Mouse (Mus musculus): Measurements from ENCODE around the gene S100a16. TPM values are rescaled to one million over a fixed set of nuclear protein-coding genes. Genes with fewer than 3 reads are reported as not detected.

S100a16 gene
- polyA plus RNA-seq, 2 experiments from 2014 or later = not detected

DNA sequence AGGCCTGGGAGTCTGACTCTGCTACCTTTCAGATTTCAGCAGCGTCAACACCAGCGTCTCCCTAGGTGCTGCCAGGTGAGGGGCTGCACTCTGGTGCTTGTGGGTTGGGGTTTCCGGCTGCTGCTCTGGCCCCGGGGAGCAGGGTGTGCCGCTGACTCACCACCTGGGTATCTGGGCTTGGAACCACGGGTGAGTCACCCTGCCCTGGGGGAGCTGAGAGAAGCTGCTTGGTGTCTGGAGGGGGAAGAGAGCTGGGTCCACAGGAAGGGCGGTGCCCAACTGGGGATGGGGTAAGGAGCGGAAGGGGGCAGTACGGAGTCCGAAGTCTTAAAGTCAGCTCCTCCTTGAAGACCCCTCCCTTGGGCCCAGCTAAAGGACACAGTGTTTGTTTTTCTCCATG is 49.9 kb downstream of the S100a16 start:
- ATAC-seq = peak; percentile 84

DNA sequence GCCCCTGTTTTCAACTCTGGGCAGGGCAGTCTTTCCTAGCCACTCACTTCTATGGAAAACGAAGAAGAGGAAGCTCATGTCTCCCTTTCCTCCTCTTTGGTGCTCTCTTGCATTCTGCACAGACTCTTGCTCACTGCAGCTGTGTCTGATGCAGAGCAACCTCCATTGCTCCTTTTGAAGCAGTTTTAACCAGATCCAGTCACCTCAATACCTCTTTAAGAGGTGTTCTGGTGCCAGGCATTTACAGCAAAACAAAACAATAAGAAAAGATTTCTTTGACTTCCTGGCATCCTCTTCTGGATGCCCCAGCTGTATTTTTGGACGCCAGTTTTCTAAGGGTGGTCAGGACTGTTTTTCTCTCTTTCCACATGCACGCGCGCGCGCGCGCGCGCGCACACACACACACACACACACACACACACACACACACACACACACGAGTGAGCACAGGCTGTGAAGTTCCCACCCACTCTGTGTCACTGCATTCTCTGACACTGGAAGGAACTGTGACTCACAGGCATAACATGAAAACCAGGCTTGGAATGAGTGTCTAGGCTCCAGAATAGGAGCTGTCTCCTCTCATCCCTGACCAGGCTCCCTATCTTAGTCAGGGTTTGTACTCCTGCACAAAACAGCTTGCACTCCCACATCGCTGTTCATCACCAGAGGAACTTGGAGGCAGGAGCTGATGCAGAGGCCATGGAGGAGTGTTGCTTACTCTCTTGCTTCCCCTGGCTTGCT is 50.5 kb downstream of the S100a16 start:
- peak; percentile 18 for ATAC-seq

DNA sequence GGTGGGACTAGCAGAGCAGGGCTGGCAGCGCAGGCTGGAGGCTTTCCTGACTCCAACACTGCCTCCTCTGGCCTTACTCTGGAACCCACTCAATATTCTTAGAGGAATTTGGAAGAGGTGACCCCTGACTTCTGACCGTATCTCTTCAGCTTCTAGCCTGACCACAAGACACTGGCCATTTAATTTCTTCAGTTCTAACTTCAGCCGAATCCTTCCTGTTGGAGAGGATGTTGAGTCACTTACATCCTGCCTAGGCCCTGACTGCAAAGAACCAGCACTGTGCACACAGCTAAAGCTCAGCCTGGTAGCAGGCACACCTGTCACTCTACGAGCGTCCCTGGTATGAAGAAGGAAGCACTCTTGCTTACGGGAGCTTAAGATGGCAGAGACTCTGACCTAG is 52.3 kb downstream of the S100a16 start:
- peak; percentile 65 for ATAC-seq

DNA sequence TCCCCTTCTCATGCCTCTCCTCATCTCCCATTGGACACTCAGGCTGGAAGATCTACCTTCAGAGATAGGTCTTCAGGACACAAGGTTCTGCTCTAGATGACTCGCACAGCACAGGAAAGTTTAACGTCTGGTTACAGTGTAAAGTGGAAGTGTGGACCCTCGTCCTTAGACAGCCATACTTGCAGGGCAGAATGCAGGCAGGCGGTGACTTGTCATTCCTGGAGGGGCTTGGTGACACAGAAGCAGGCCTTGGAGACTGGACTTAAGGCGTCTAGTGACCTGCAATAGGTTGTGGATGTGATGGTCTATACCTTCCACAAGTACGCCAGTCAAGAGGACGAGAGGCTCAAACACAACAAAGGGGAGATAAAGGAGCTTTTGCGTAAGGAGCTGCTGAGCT is 52.9 kb downstream of the S100a16 start, which contains the start of gene S100a2:
S100a2 (plus strand) TSS at position 301 of the 400 bp plus-strand sequence.
- ATAC-seq = no peak

Other genes starting within 250 kb of the S100a16 start
- gene Gatad2b, start 244.1 kb upstream of the S100a16 start, polyA plus RNA-seq (2017; shearing (Covaris generic)) = 10 to 100 TPM; 25.2 to 26.2 TPM
- gene Slc27a3, start 147.3 kb upstream of the S100a16 start, polyA plus RNA-seq (2017; shearing (Covaris generic)) = under 1 TPM in 1 of 2 experiments, not detected in 1; 0.19 TPM
- 10 to 100 TPM; 16.9 to 17.9 TPM for gene Ints3, start 103.6 kb upstream of the S100a16 start, polyA plus RNA-seq (2017; shearing (Covaris generic))
- not detected for gene Npr1, start 71.4 kb upstream of the S100a16 start, polyA plus RNA-seq (2017; shearing (Covaris generic))
- 100 to 1,000 TPM; 113 to 125 TPM for gene Ilf2, start 61.1 kb upstream of the S100a16 start, polyA plus RNA-seq (2017; shearing (Covaris generic))
- gene Snapin, start 46.2 kb upstream of the S100a16 start, polyA plus RNA-seq (2017; shearing (Covaris generic)) = 10 to 100 TPM; 60.4 to 65.0 TPM
- gene Chtop, start 27.8 kb upstream of the S100a16 start, polyA plus RNA-seq (2017; shearing (Covaris generic)) = 10 to 100 TPM; 50.3 to 57.9 TPM
- gene S100a1, start 22.9 kb upstream of the S100a16 start, polyA plus RNA-seq (2017; shearing (Covaris generic)) = 1 to 10 TPM; 3.3 to 4.9 TPM
- 100 to 1,000 TPM; 157 to 222 TPM for gene S100a13, start 22.8 kb upstream of the S100a16 start, polyA plus RNA-seq (2017; shearing (Covaris generic))
- not detected for gene S100a14, start 10.4 kb upstream of the S100a16 start, polyA plus RNA-seq (2017; shearing (Covaris generic))
- 1 to 10 TPM; 2.1 to 2.5 TPM for gene S100a3, start 23.3 kb downstream of the S100a16 start, polyA plus RNA-seq (2017; shearing (Covaris generic))
- gene S100a2, start 53.0 kb downstream of the S100a16 start, polyA plus RNA-seq (2017; shearing (Covaris generic)) = not detected
- gene Gm42674, start 64.7 kb downstream of the S100a16 start, polyA plus RNA-seq (2017; shearing (Covaris generic)) = not detected
- gene S100a4, start 66.5 kb downstream of the S100a16 start, polyA plus RNA-seq (2017; shearing (Covaris generic)) = 100 to 1,000 TPM in 1 of 2 experiments, 10 to 100 TPM in 1; 74.9 to 104 TPM
- gene S100a5, start 71.3 kb downstream of the S100a16 start, polyA plus RNA-seq (2017; shearing (Covaris generic)) = not detected
- 100 to 1,000 TPM; 291 to 360 TPM for gene S100a6, start 75.6 kb downstream of the S100a16 start, polyA plus RNA-seq (2017; shearing (Covaris generic))
- gene S100a7a, start 116.8 kb downstream of the S100a16 start, polyA plus RNA-seq (2017; shearing (Covaris generic)) = not detected
- not detected for gene S100a8, start 131.7 kb downstream of the S100a16 start, polyA plus RNA-seq (2017; shearing (Covaris generic))
- gene S100a9, start 158.5 kb downstream of the S100a16 start, polyA plus RNA-seq (2017; shearing (Covaris generic)) = not detected
- gene Pglyrp4, start 189.7 kb downstream of the S100a16 start, polyA plus RNA-seq (2017; shearing (Covaris generic)) = not detected
- not detected for gene Gm5849, start 240.6 kb downstream of the S100a16 start, polyA plus RNA-seq (2017; shearing (Covaris generic))